Mouse (Mus musculus): ENCODE measurements around the gene Klhl8.

The Klhl8 gene

DNA sequence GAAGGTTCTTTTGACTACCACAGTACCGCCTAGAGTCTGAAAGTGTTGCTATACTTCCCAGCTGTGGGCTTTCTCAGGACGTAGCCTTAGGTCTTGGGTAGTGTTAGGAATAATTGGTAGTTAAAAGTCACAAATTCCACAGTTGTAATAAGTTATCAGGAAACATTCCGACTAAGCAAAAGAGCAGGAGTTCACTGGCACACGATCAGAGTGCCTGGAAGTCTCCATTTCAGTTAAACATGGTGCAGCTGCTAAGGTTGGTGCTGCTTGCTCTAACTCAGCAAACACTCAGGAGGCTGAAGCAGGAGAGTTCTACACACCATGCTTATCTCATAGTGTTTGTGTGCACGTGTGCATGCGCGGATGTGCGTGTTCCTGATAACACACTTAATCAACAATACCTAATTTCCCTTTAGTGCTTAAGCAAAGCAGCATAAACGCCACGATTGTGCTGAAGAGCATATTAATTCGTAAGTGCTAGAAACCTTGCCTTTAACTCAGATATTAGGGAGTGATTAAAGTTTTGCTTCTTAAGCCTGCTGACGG, 97.0 kb downstream of the Klhl8 start:
- no peak for DNase-seq (ENCODE audit: low read depth, low spot score)

- no peak for DNase-seq (ENCODE audit: low read depth, low spot score)
Observed at GRCm38 (mm10) chr5:103813291-103813690, 97.8 kb downstream of the Klhl8 start.

Measured in mesoderm, embryonic 11.5 days (tissue).